Mouse (Mus musculus) heart, adult 2 months (tissue): ENCODE measurements around the gene Taar2.

Source experiments
- CTCF ChIP-seq: fragments of 200-600 bp; IDR thresholded peaks from 2 replicates; pipeline ENCODE4 v1.8.1; 2022; ENCODE audit warnings: antibody characterized with exemption, mild to moderate bottlenecking, moderate library complexity
- POLR2A ChIP-seq: fragments of 200-500 bp; IDR thresholded peaks from 2 replicates; pipeline ENCODE4 v1.6.1; 2011; ENCODE audit warnings: mild to moderate bottlenecking, low read depth, low read length, control low read depth; ENCODE audit not compliant: insufficient read depth

DNA sequence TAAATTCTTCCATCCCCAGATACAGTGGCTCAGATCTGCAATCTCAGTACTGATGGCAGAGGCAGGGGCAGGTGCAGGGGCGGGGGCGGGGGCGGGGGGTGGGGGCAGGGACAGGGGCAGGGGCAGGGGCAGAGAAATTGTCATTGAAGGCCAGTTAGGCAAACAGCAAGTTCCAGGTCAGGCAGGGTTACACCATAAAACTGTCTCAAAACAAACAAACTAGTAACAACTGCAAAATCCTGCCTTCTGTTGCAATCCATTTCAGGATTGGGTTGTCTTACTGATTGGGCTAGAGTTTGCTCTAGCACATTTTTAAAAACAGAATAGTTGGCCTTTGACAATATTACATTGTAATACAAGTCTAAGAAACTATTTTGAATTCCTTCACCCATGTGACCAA is 15.9 kb upstream of the Taar2 start:
- TF ChIP-seq CTCF (no peak), POLR2A (no peak)
